Mouse (Mus musculus) skeletal muscle tissue, adult 2 months (tissue): Measurements from ENCODE around the gene Hacd3.

Experiments
- DNase-seq: peaks from one replicate; pipeline ENCODE4 v3.0.0-alpha.2; 2012; ENCODE audit warnings: low read depth, low spot score

Hacd3 gene

GRCm38 (mm10) chr9:64952055-64952454, 69.4 kb downstream of the Hacd3 start:
- no peak for DNase-seq

- no peak for DNase-seq
These were observed 70.3 kb downstream of the Hacd3 start, which contains the start of gene Slc24a1 for GRCm38 (mm10) chr9:64951161-64951657. Gene Slc24a1, minus strand, starts transcription at chr9:64951607.

- DNase-seq: no peak
These were observed 73.9 kb downstream of the Hacd3 start for GRCm38 (mm10) chr9:64947483-64948095.

GRCm38 (mm10) chr9:64943997-64944396, 77.5 kb downstream of the Hacd3 start:
- DNase-seq: no peak

GRCm38 (mm10) chr9:64941650-64942049, 79.8 kb downstream of the Hacd3 start:
- no peak for DNase-seq

- DNase-seq: no peak
These were observed 80.7 kb downstream of the Hacd3 start for GRCm38 (mm10) chr9:64940731-64941346.

GRCm38 (mm10) chr9:64939790-64940189, 81.7 kb downstream of the Hacd3 start:
- DNase-seq: no peak

GRCm38 (mm10) chr9:64939281-64939680, 82.2 kb downstream of the Hacd3 start:
- no peak for DNase-seq

- DNase-seq: no peak
These were observed 83.0 kb downstream of the Hacd3 start for GRCm38 (mm10) chr9:64938535-64938934.

- DNase-seq: no peak
These were observed 84.0 kb downstream of the Hacd3 start for GRCm38 (mm10) chr9:64937491-64937890.
